Mouse (Mus musculus) inflammation-experienced regulatory T-cells, adult 6 months (primary cell): Measurements from ENCODE around the gene Actl6b. TPM values are rescaled to one million over a fixed set of nuclear protein-coding genes. Genes with fewer than 3 reads are reported as not detected.

ENCODE experiments used
- ATAC-seq: one replicate; pipeline ENCODE4 v1.8.0; 2017
- polyA plus RNA-seq, 3 experiments: library from polyadenylated mRNA; unstranded; fragments of 100-300 nt; shearing (Covaris generic); gene quantifications; one replicate each; pipeline ENCODE4 v1.2.1; 2017

The Actl6b gene
- polyA plus RNA-seq, 3 experiments from 2014 or later, result not detected

GRCm38 (mm10) chr5:137565744-137566143 lies 12.4 kb downstream of the Actl6b start:
- ATAC-seq, result no peak

GRCm38 (mm10) chr5:137566416-137566815 lies 13.1 kb downstream of the Actl6b start:
- ATAC-seq, result no peak

- ATAC-seq, result no peak
Measured at GRCm38 (mm10) chr5:137568223-137568798, 15.0 kb downstream of the Actl6b start.

DNA sequence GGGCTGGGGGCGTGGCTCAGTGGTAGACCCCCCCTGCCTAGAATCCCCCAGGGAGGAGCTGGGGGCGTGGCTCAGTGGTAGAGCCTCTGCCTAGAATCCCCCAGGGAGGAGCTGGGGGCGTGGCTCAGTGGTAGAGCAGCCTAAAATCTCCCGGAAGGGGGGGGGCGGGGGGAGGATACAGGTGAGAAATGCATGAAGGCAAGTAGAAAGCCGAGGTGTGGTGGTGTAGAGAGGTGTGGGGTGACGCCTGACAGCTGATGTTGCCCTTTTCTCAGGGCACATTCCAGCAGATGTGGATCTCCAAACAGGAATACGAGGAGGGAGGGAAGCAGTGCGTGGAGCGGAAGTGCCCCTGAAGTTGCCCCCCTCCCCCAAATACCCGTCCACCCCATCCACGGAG lies 15.7 kb downstream of the Actl6b start:
- no peak for ATAC-seq

DNA sequence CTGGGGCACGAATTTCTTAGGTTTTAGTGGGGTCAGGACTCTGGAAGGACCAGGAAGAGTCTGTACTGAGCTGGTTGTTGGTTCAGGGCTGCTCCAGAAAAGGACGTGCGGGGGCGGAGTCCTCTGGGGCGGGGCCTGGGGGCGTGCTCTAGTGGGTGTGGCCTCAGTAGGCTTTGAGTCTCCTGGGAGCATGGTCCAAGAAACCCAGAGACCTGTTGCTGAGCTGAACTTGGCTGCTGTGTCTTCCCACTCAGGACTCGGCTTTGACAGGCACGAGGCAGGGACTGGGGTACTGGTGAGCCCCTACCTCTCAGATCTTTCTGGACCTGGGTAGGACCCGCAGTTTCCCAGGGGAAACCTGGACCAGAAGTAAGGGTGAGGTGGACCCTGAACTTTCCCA lies 16.3 kb downstream of the Actl6b start, which contains the start of gene Tfr2:
Gene Tfr2 (plus strand): TSS at position 176 of the 400 bp plus-strand sequence.
- peak; percentile 65 for ATAC-seq

- no peak for ATAC-seq
Measured at GRCm38 (mm10) chr5:137570181-137570580, 16.9 kb downstream of the Actl6b start.

DNA sequence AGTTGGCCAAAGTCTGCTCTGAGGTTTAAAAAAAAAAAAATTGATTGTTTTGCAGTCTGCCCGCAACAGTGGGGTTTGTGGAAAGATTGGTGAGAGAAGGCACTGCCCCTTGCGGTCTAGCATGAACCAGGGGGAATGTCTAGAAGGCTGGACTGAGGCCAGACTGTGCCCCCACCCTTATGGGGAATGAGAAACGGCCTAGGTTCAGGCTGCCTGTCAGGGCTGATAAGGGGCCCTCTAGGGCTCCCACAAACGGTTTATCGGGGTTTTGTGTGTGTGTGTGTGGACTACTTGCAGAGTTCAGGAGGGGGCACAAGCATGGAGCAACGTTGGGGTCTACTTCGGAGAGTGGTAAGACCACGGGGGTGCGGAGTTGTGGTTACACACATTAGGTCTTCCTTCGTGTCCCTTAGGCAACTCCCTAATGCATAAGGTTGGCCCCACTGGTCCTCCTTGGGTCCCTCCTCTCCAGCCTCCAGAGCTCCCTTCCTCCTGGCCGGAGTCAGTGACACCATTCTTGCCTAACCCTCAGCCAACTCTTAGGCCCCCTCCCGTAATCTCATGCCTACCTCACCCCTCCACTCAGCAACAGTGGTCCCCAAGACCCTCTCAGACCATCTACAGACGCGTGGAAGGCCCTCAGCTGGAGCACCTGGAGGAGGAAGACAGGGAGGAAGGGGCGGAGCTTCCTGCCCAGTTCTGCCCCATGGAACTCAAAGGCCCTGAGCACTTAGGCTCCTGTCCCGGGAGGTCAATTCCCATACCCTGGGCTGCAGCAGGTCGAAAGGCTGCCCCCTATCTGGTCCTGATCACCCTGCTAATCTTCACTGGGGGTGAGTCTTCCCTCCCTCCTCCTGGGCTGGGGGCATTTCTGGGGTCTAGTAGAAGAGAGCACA lies 17.6 kb downstream of the Actl6b start:
- no peak for ATAC-seq

GRCm38 (mm10) chr5:137574470-137574901 lies 21.2 kb downstream of the Actl6b start:
- no peak for ATAC-seq

DNA sequence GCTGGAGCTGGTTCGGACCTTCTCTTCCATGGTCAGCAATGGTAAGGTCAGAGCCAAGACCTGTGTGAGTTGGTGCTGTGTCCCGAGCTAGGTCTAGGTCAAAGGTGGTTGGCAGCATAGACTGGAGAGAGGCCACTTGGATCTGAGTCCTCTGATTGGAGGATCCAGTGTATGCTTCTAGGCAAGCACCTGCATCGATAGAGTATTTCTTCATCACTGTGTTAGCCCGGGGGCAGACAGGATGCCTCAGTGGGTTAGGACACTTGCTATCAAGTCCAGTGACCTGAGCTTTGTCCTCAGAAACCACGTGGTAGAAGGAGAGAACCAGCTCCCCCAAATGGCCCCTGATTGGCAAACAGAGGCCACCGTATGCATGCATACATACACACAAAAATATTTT lies 26.9 kb downstream of the Actl6b start:
- no peak for ATAC-seq

DNA sequence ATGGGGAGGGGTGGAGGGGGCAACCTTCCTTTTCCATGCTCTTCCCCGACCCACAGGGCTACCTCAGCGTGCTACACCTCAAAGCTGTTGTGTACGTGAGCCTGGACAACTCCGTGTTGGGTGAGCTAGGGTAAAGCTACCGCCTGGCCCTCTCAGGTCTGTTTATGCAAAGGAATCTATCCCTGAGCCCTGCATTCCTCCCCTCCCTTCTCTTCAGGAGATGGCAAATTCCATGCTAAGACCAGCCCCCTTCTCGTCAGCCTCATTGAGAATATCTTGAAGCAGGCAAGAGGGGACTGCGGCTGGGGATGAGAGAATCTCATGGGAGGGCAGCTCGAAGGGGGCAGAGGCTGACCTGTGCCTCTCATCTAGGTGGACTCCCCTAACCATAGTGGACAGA lies 29.4 kb downstream of the Actl6b start:
- no peak for ATAC-seq

- no peak for ATAC-seq
Measured at GRCm38 (mm10) chr5:137583670-137584169, 30.4 kb downstream of the Actl6b start.

- ATAC-seq, result no peak
Measured at GRCm38 (mm10) chr5:137584976-137585375, 31.7 kb downstream of the Actl6b start.

- no peak for ATAC-seq
Measured at GRCm38 (mm10) chr5:137590507-137590906, 37.2 kb downstream of the Actl6b start.

DNA sequence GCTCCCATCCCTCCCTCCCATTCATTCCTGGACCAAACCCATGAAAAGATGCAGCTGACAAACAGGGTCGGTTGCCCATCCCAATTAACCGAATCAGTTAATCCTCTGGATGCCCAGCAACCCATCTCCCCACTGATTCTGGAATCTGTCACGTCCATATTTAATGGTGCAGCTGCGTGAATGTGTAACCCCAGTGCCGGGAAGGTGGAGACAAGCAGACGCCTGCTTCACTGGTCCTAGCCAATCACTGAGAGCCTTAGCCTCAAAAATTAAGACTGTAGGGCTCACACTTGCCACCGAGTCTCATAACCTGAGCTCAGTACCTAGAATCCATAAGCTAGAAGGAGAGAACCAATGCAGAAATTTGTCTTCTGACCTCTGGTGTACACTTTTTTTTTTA lies 42.6 kb downstream of the Actl6b start:
- no peak for ATAC-seq

- ATAC-seq, result no peak
Measured at GRCm38 (mm10) chr5:137596601-137597261, 43.4 kb downstream of the Actl6b start.

DNA sequence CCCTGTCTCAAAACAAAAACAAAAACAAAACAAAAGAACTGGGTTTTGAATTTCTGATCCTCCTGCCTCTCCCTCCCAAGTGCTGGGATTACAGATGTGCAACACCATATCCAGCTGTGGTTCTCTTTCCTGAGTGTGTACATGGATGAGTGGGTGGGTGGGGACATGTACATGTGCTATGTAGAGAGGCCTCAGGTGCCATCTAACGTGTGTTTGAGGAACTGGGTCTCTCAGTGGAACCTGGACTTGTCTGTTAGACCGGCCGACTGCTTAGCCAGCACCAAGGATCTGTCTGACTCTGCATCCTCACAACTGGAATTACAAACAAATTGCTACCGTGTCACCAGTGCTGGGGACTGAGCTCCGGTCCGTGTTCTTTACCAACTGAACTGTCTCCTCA lies 44.3 kb downstream of the Actl6b start:
- no peak for ATAC-seq

GRCm38 (mm10) chr5:137598100-137598826 lies 44.9 kb downstream of the Actl6b start:
- ATAC-seq, result no peak

- ATAC-seq, result no peak
Measured at GRCm38 (mm10) chr5:137599600-137599999, 46.3 kb downstream of the Actl6b start.

DNA sequence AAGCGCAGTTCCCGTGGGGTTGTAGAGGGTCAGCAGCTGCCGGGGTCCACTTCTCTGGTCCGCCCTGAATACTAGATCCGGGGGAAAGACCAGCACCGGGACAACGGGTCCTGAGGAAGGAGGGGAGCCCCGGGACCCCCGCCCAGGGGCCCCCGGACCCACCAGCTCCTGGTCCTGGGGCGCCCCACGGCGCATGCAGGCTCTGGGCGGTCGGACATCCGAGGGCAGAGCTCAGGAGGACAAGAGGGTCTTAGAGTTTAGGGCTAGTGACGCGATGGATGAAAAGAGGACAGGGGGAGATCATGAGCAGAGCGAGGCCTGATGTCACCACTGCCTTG lies 46.9 kb downstream of the Actl6b start:
- ATAC-seq, result no peak

GRCm38 (mm10) chr5:137600619-137601364 lies 47.5 kb downstream of the Actl6b start, which contains the start of gene Mospd3:
Mospd3 (minus strand) TSS chr5:137601058.
- peak; percentile 93 for ATAC-seq

GRCm38 (mm10) chr5:137601365-137601729 lies 48.0 kb downstream of the Actl6b start:
- no peak for ATAC-seq
